Mouse (Mus musculus): Measurements from ENCODE around the gene Atg10.

Atg10 gene

GRCm38 (mm10) chr13:91169529-91170319 lies 54.0 kb downstream of the Atg10 start:
- TF ChIP-seq CTCF (conservative IDR thresholded peaks at IDR 0.05; ENCODE audit: low read length) (no peak), NANOG (IDR thresholded peaks at IDR 0.05; ENCODE audit: borderline replicate concordance, low read length) (no peak), POU5F1 (IDR thresholded peaks at IDR 0.05; ENCODE audit: borderline replicate concordance, low read length) (no peak)
- Histone ChIP-seq H3K36me3 (ENCODE audit: insufficient read depth, low read length) (no peaks in the 10 kb centered on the region), H3K4me1 (replicated peaks; ENCODE audit: low read depth, low read length) (peaks cover 24% of the 10 kb centered on the region), H3K4me3 (replicated peaks; ENCODE audit: low read length) (0 out of 2 replicates have a peak overlapping the region, but pooled peaks have one; percentile 13), H3K9me3 (ENCODE audit: low read length) (no peaks in the 10 kb centered on the region), H3K27me3 (ENCODE audit: insufficient read depth, low read length) (peaks cover 11% of the 10 kb centered on the region)

GRCm38 (mm10) chr13:91168486-91168885 lies 55.3 kb downstream of the Atg10 start:
- TF ChIP-seq CTCF (conservative IDR thresholded peaks at IDR 0.05; ENCODE audit: low read length) = no peak
- TF ChIP-seq POU5F1 (IDR thresholded peaks at IDR 0.05; ENCODE audit: borderline replicate concordance, low read length) = no peak
- TF ChIP-seq NANOG (IDR thresholded peaks at IDR 0.05; ENCODE audit: borderline replicate concordance, low read length) = no peak
- H3K4me1 ChIP-seq (replicated peaks; ENCODE audit: low read depth, low read length) = peaks cover 24% of the 10 kb centered on the region
- no peaks in the 10 kb centered on the region for H3K36me3 ChIP-seq (ENCODE audit: insufficient read depth, low read length)

GRCm38 (mm10) chr13:91167561-91167960 lies 56.2 kb downstream of the Atg10 start:
- Histone ChIP-seq H3K27me3 (ENCODE audit: insufficient read depth, low read length) (peaks cover 18% of the 10 kb centered on the region), H3K36me3 (ENCODE audit: insufficient read depth, low read length) (no peaks in the 10 kb centered on the region), H3K4me3 (replicated peaks; ENCODE audit: low read length) (no peak overlapping the region), H3K9me3 (ENCODE audit: low read length) (no peaks in the 10 kb centered on the region), H3K4me1 (replicated peaks; ENCODE audit: low read depth, low read length) (peaks cover 32% of the 10 kb centered on the region)
- TF ChIP-seq NANOG (IDR thresholded peaks at IDR 0.05; ENCODE audit: borderline replicate concordance, low read length) (no peak), POU5F1 (IDR thresholded peaks at IDR 0.05; ENCODE audit: borderline replicate concordance, low read length) (no peak), CTCF (conservative IDR thresholded peaks at IDR 0.05; ENCODE audit: low read length) (no peak)

More at GRCm38 (mm10) chr13:91168486-91168885, 55.3 kb downstream of the Atg10 start:
- no peak overlapping the region for H3K4me3 ChIP-seq (replicated peaks; ENCODE audit: low read length)
- H3K27me3 ChIP-seq (ENCODE audit: insufficient read depth, low read length) = peaks cover 11% of the 10 kb centered on the region
- no peaks in the 10 kb centered on the region for H3K9me3 ChIP-seq (ENCODE audit: low read length)

DNA sequence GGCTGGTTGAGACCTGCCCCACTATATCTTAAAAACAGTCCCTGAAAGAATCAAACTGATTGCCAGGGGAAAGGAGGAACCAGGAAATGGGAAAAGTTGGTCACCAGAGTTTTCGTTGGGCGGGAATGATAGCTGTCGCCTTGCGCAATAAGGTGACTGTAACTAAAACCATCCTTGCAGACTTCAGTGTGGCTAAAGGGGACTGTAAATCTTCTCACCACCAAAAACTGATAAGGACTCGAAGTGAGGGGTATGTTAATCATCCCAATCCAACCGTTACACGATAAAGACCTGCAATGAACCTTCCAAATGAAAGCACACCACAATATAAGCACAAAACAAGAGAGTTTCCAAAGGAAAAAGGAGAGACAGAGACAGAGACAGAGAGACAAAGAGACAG lies 57.5 kb downstream of the Atg10 start:
- H3K9me3 ChIP-seq (ENCODE audit: low read length) = no peaks in the 10 kb centered on the region
- H3K27me3 ChIP-seq (ENCODE audit: insufficient read depth, low read length) = peaks cover 18% of the 10 kb centered on the region
- peak overlapping the region; percentile 45 for H3K4me3 ChIP-seq (replicated peaks; ENCODE audit: low read length)
- TF ChIP-seq POU5F1 (IDR thresholded peaks at IDR 0.05; ENCODE audit: borderline replicate concordance, low read length) = no peak
- no peak for TF ChIP-seq CTCF (conservative IDR thresholded peaks at IDR 0.05; ENCODE audit: low read length)
- no peak for TF ChIP-seq NANOG (IDR thresholded peaks at IDR 0.05; ENCODE audit: borderline replicate concordance, low read length)
- peaks cover 36% of the 10 kb centered on the region for H3K4me1 ChIP-seq (replicated peaks; ENCODE audit: low read depth, low read length)
- no peaks in the 10 kb centered on the region for H3K36me3 ChIP-seq (ENCODE audit: insufficient read depth, low read length)

DNA sequence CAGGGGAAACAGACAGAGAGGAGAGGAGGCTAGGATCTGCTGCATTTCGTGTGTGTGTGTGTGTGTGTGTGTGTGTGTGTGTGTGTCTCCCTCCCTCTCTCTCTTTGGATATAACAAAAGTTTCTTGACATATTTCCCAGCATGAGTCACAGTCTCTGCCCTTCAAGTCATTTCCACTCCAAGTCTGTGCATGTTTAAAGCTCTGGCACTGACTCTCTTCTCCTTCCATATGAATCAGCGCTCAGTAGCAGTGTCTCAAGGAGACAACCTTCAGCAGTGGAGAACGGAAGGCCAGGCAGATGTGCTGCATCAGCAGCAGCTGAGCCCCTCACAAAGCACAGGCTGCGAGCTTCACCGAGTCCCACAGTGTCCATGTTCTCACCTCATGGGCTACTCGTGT lies 58.6 kb downstream of the Atg10 start:
- Histone ChIP-seq H3K36me3 (ENCODE audit: insufficient read depth, low read length) (no peaks in the 10 kb centered on the region), H3K9me3 (ENCODE audit: low read length) (no peaks in the 10 kb centered on the region), H3K4me1 (replicated peaks; ENCODE audit: low read depth, low read length) (peaks cover 36% of the 10 kb centered on the region), H3K27me3 (ENCODE audit: insufficient read depth, low read length) (peaks cover 18% of the 10 kb centered on the region), H3K4me3 (replicated peaks; ENCODE audit: low read length) (no peak overlapping the region)
- TF ChIP-seq NANOG (IDR thresholded peaks at IDR 0.05; ENCODE audit: borderline replicate concordance, low read length) = no peak
- TF ChIP-seq CTCF (conservative IDR thresholded peaks at IDR 0.05; ENCODE audit: low read length) = no peak
- no peak for TF ChIP-seq POU5F1 (IDR thresholded peaks at IDR 0.05; ENCODE audit: borderline replicate concordance, low read length)

DNA sequence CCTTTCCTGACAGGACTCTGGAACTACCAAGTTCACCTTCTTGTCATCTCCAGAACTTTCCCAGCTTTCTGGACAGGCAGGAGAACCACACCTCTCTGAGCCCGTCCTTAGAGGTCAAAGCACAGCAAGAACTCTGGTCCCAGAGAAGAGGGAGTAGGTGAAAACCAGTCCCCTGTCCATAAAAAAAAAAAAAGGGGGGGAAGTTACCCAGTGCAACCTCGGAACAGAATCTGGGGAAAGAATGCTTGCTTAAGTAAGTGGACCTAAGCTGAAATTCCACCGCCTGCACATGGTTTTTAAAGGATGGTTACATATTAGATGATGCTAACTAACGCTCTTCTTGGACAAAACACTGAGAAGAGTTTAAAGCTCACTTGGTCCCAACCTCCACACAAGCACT lies 60.5 kb downstream of the Atg10 start:
- TF ChIP-seq POU5F1 (IDR thresholded peaks at IDR 0.05; ENCODE audit: borderline replicate concordance, low read length) = no peak
- no peaks in the 10 kb centered on the region for H3K36me3 ChIP-seq (ENCODE audit: insufficient read depth, low read length)
- no peak overlapping the region for H3K4me3 ChIP-seq (replicated peaks; ENCODE audit: low read length)
- peaks cover 18% of the 10 kb centered on the region for H3K27me3 ChIP-seq (ENCODE audit: insufficient read depth, low read length)
- peaks cover 21% of the 10 kb centered on the region for H3K4me1 ChIP-seq (replicated peaks; ENCODE audit: low read depth, low read length)
- H3K9me3 ChIP-seq (ENCODE audit: low read length) = no peaks in the 10 kb centered on the region

GRCm38 (mm10) chr13:91162452-91162851 lies 61.3 kb downstream of the Atg10 start:
- Histone ChIP-seq H3K4me1 (replicated peaks; ENCODE audit: low read depth, low read length) (peaks cover 21% of the 10 kb centered on the region), H3K4me3 (replicated peaks; ENCODE audit: low read length) (no peak overlapping the region), H3K27me3 (ENCODE audit: insufficient read depth, low read length) (peaks cover 16% of the 10 kb centered on the region), H3K36me3 (ENCODE audit: insufficient read depth, low read length) (no peaks in the 10 kb centered on the region), H3K9me3 (ENCODE audit: low read length) (no peaks in the 10 kb centered on the region)
- TF ChIP-seq CTCF (conservative IDR thresholded peaks at IDR 0.05; ENCODE audit: low read length) (no peak), POU5F1 (IDR thresholded peaks at IDR 0.05; ENCODE audit: borderline replicate concordance, low read length) (no peak), NANOG (IDR thresholded peaks at IDR 0.05; ENCODE audit: borderline replicate concordance, low read length) (no peak)

GRCm38 (mm10) chr13:91160616-91161015 lies 63.2 kb downstream of the Atg10 start:
- Histone ChIP-seq H3K27me3 (ENCODE audit: insufficient read depth, low read length) (peaks cover 10% of the 10 kb centered on the region), H3K9me3 (ENCODE audit: low read length) (no peaks in the 10 kb centered on the region), H3K36me3 (ENCODE audit: insufficient read depth, low read length) (no peaks in the 10 kb centered on the region), H3K4me1 (replicated peaks; ENCODE audit: low read depth, low read length) (peaks cover 12% of the 10 kb centered on the region), H3K4me3 (replicated peaks; ENCODE audit: low read length) (no peak overlapping the region)
- no peak for TF ChIP-seq POU5F1 (IDR thresholded peaks at IDR 0.05; ENCODE audit: borderline replicate concordance, low read length)
- no peak for TF ChIP-seq CTCF (conservative IDR thresholded peaks at IDR 0.05; ENCODE audit: low read length)
- no peak for TF ChIP-seq NANOG (IDR thresholded peaks at IDR 0.05; ENCODE audit: borderline replicate concordance, low read length)

- H3K4me3 ChIP-seq (replicated peaks; ENCODE audit: low read length) = no peak overlapping the region
- H3K9me3 ChIP-seq (ENCODE audit: low read length) = no peaks in the 10 kb centered on the region
- peaks cover 11% of the 10 kb centered on the region for H3K4me1 ChIP-seq (replicated peaks; ENCODE audit: low read depth, low read length)
- TF ChIP-seq CTCF (conservative IDR thresholded peaks at IDR 0.05; ENCODE audit: low read length) (no peak), NANOG (IDR thresholded peaks at IDR 0.05; ENCODE audit: borderline replicate concordance, low read length) (no peak), POU5F1 (IDR thresholded peaks at IDR 0.05; ENCODE audit: borderline replicate concordance, low read length) (no peak)
- H3K27me3 ChIP-seq (ENCODE audit: insufficient read depth, low read length) = peaks cover 7% of the 10 kb centered on the region
- H3K36me3 ChIP-seq (ENCODE audit: insufficient read depth, low read length) = no peaks in the 10 kb centered on the region
These were observed 63.9 kb downstream of the Atg10 start for GRCm38 (mm10) chr13:91159881-91160280.

Measured in E14TG2a.4 (cell line).